Mouse (Mus musculus) adrenal gland, adult 2 months (tissue): ENCODE measurements around the gene Ap4s1. TPM values are rescaled to one million over a fixed set of nuclear protein-coding genes. Genes with fewer than 3 reads are reported as not detected.

Source experiments
- DNase-seq: peaks from one replicate; pipeline ENCODE4 v3.0.0; 2021
- polyA plus RNA-seq: library from polyadenylated mRNA; depleted of rRNA; stranded (reverse); fragments of >200 nt; gene quantifications from 2 replicates; pipeline ENCODE4 v1.2.3, GENCODE M21; 2012; rRNA removed
- total RNA-seq, 2 experiments: library from RNA; stranded (reverse); gene quantifications; 2 replicates each; pipeline ENCODE4 v1.2.3; 2021

The Ap4s1 gene
- total and polyA plus RNA-seq, 3 experiments, result 7.1 to 27.9 (median 18.5) TPM

GRCm38 (mm10) chr12:51768702-51769101 lies 77.9 kb downstream of the Ap4s1 start:
- no peak for DNase-seq

- no peak for DNase-seq
These were observed 94.0 kb downstream of the Ap4s1 start for GRCm38 (mm10) chr12:51784842-51785241.

Other genes with a start within 250 kb of the Ap4s1 start
- under 1 TPM; 0.21 to 0.81 TPM for gene Coch, start 97.7 kb upstream of the Ap4s1 start, total RNA-seq
- 0.95 and 1.0 TPM in 2 replicates for gene Coch, start 97.7 kb upstream of the Ap4s1 start, polyA plus RNA-seq
- gene Strn3, start 864 bp downstream of the Ap4s1 start, total RNA-seq, result 10 to 100 TPM; 79.5 to 80.8 TPM
- gene Strn3, start 864 bp downstream of the Ap4s1 start, polyA plus RNA-seq, result 30.8 and 34.0 TPM in 2 replicates
- gene Hectd1, start 138.5 kb downstream of the Ap4s1 start, total RNA-seq, result 10 to 100 TPM; 70.7 to 81.7 TPM
- 6.3 and 8.0 TPM in 2 replicates for gene Hectd1, start 138.5 kb downstream of the Ap4s1 start, polyA plus RNA-seq